Mouse (Mus musculus): Measurements from ENCODE around the gene Pimreg. TPM values are rescaled to one million over a fixed set of nuclear protein-coding genes. Genes with fewer than 3 reads are reported as not detected.

The Pimreg gene
- polyA plus RNA-seq, 1 experiment from 2014 or later: 107 TPM

Other genes starting within 250 kb of the Pimreg start
- gene Aipl1, start 4.5 kb upstream of the Pimreg start, polyA plus RNA-seq (2014; fragmentation: Nextera tagmentation; extraction: Ambion mirVana): 0.27 and 0.30 TPM in 2 replicates
- gene Pitpnm3, start 93.7 kb downstream of the Pimreg start, polyA plus RNA-seq (2014; fragmentation: Nextera tagmentation; extraction: Ambion mirVana): 1.4 TPM in 2 replicates
- gene Gm43951, start 164.8 kb downstream of the Pimreg start, polyA plus RNA-seq (2014; fragmentation: Nextera tagmentation; extraction: Ambion mirVana): 0.08 and 0.09 TPM in 2 replicates
- 11.0 and 13.9 TPM in 2 replicates for gene 4933427D14Rik, start 165.4 kb downstream of the Pimreg start, polyA plus RNA-seq (2014; fragmentation: Nextera tagmentation; extraction: Ambion mirVana)
- 256 and 268 TPM in 2 replicates for gene Txndc17, start 165.5 kb downstream of the Pimreg start, polyA plus RNA-seq (2014; fragmentation: Nextera tagmentation; extraction: Ambion mirVana)
- gene Med31, start 173.6 kb downstream of the Pimreg start, polyA plus RNA-seq (2014; fragmentation: Nextera tagmentation; extraction: Ambion mirVana): 37.3 and 38.0 TPM in 2 replicates
- gene Slc13a5, start 225.2 kb downstream of the Pimreg start, polyA plus RNA-seq (2014; fragmentation: Nextera tagmentation; extraction: Ambion mirVana): 0.24 and 0.47 TPM in 2 replicates